Mouse (Mus musculus): ENCODE results near the gene Spa17. TPM values are rescaled to one million over a fixed set of nuclear protein-coding genes. Genes with fewer than 3 reads are reported as not detected.
A peak's percentile ranks its signal among the peaks of the same experiment; 100 is the strongest.

The Spa17 gene
- total RNA-seq (2021): 1 to 10 TPM; 1.9 to 2.2 TPM
- long read RNA-seq, experiment 1, partial matches to known transcripts: 1 of 1 reads
- long read RNA-seq, experiment 1, other reads (novel, unspliced or antisense): 0 of 1 reads
- long read RNA-seq, experiment 2, partial matches to known transcripts: 0 of 2 reads
- long read RNA-seq, experiment 2, other reads (novel, unspliced or antisense): 2 of 2 reads

DNA sequence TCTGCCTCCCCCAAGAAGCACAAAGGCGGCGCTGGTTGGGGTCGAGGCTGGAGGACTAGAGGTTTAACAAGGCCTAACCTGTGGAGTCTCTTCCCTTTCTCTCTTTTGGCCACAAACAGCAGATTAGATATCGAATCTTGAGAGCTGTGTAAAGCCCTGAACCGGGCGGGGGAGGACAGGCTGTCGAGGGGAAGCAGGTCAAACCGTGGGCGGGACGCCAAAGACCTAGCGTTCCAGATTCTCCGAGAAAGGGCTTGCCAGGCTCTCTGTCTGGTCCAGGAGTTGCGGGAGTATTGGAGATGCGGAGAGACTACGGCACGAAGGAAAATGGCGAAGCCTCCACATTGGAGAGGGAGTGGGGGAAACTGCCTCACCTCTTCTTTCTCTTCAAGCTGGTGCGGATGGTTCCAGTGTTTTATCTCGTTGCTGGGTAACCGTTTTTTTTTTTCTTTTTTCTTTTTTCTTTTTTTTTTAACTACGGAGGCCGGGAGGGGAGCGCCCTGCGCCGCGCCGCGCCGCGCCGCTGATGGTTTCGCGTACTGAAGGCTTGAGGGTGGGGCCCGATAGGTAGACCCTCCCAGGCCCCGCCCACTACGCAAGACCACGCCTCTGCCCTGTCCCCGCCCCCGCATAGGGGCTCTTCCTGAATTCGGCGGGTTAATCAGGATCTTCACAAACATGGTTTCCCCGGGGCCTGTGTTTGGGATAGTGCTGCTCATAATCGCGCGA, at the start of gene Spa17:
Spa17 (minus strand) TSS at position 541 of the 729 bp plus-strand sequence.
- intact Hi-C loops (cut with DNase I; ENCODE audit: low total_unique reads): no loop called here
- DNase-seq: peak; percentile 87

DNA sequence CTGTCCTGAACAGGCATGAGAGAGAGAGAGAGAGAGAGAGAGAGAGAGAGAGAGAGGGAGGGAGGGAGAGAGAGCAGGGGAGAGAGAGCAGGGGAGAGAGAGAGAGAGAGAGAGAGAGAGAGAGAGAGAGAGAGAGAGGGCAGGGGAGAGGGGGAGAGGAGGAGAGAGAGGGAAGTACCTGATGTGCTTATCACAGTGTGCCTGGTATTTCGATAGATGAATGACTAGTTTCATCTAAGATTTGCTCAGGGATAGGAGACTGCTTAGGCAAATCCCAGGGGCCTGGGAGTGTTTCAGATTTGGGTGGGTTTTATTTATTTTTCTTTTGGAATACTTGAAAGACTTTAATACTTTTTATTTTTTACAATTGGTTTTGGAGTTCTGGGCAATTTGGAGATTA, 49.7 kb upstream of the Spa17 start:
- DNase-seq: no peak
- intact Hi-C loops (cut with DNase I; ENCODE audit: low total_unique reads): no loop called here

DNA sequence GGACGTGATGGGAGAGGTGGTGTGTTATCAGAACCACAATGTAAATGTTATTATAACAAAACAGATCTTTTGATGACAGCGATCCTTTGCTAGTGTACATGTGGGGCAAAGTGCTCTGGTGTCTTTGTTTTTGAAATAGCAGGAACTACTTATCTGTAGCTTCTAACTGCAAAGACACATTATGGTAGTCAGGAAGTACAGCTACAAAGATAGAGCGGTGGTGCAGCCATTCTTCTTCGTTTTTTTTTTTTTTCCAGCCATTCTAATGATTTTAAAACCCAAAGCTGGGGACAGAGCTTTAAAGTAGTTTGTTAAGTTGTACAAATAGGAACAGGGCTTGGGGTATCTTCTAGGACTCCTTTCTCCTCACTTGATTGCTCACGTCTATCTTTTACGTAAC, 45.9 kb upstream of the Spa17 start:
- DNase-seq: no peak
- intact Hi-C loops (cut with DNase I; ENCODE audit: low total_unique reads): no loop called here

DNA sequence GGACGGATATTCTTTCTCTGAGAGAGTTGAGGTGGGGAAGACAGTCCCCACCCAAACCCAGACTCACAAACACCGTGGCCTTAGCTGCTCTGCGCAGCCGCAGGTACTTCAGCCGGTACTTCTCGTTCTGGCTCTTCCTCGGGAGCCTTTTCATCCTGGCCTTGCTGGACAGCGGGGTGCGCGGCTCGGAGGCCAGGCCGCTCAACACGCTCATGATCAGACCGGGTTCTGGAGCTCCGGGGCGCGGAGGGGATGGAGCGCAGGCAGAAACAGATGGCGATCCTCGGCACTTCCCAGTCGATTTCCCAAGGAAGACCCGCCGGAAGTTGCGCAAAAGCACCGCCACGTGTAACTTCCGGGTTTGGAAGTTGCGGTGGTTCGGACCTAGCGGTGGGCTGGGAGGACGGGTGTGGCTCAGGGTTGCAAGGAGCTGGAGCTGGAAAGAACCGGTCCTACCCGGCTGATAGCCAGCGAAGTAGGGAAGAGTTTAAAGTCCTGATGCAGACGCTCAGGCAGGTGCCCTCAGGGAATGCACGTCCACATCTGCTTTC, 43.5 kb upstream of the Spa17 start, which contains the start of gene Tbrg1:
Tbrg1 (minus strand) TSS at position 382 of the 551 bp plus-strand sequence.
- peak; percentile 84 for DNase-seq
- intact Hi-C loops (cut with DNase I; ENCODE audit: low total_unique reads): no loop called here

DNA sequence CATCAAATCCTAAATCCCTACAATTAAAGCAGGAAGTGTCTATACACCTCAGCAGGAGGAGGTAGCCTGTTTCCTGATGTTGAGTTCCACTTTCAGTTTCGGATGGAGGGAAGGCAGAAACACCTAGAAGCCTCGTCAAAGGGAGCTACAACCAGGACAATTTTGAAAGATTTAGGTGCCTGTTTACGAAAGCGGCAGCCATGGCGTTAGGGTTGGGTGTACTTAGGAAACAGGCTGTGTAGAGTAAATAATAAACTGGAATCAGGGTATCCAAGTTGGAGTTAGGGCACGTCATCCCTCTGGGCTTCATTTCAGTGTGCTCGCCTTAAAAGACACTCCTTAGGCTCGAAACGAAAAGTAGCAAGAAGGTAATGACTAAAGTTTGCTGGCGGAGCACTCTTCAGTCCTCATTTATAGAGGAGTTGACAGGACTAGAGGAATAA, 42.9 kb upstream of the Spa17 start:
- intact Hi-C loops (cut with DNase I; ENCODE audit: low total_unique reads): no loop called here
- DNase-seq: no peak

DNA sequence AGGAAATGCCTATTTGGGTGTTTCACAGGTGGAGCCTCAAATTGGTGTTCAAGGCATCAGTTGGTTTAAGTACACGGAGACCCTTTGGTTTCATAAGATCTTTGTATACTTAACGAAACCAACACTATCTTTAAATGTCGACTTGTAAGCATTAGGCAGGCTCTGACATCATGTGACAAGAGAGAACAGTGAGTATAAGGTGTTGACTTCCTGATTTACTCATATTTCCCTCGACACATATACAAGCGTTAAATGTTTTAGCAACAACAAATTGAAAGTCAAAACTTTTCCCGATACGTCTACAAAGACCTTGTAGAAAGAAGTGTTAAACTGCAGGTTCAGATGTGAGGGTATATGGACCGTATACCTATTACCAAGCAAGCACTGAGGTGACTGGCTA, 42.4 kb upstream of the Spa17 start:
- intact Hi-C loops (cut with DNase I; ENCODE audit: low total_unique reads): no loop called here
- no peak for DNase-seq

DNA sequence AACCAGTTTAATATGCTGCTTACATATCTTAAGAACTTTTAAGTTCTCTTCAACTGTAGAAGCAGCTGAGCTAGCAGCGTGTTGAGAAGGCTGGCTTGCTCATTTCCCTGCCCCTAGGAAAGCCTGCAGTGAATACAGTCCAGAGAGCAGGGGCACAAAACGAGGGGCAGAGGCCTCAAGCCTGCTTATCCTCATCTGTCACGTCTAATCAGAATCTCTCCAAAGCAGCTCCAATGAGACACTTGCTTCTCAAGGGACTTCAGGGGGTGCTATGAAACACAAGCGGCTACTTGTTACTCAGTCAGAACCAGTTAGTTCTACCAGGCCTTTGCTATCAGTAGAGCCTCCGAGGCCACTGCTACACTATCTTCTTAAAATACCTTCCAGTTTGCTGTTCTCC, 40.3 kb upstream of the Spa17 start:
- no peak for DNase-seq
- intact Hi-C loops (cut with DNase I; ENCODE audit: low total_unique reads): no loop called here

DNA sequence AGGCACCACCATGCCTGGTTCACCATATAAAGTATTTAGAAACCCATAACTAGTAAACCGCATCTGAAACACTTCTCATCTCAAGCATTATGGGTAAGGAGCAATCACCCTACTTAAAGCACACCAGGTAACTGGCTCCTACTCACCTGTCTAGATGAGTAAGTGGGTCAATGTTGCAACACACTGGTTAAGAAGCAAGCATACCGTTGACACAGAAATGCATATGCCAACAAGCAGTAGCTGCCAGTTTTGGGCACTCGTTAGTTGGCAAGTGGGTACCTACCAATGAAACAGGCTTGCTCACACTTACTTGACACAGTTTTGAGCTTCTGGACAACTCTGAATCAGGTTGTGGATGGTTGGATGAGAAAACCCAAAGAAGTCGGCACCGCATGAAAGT, 37.1 kb upstream of the Spa17 start:
- no peak for DNase-seq
- intact Hi-C loops (cut with DNase I; ENCODE audit: low total_unique reads): no loop called here

DNA sequence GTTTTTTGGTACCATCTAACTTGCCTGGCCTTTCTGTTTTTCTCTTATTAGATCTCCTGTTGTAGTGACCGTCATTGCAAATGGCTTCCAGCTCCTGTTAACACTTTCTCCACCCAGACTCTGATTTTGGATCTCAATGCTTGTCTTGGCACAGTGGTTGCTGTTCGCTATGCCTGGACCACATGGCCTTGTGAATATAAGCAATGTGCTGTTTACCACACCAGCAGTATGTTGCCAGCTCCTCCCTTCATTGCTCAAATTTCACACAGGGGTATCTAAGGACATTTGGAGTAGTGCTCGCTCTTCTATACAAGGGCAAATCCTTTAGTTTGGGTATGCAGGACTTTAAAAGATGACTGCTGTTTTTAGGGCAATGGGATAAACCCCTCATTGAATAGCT, 32.7 kb upstream of the Spa17 start:
- intact Hi-C loops (cut with DNase I; ENCODE audit: low total_unique reads): no loop called here

DNA sequence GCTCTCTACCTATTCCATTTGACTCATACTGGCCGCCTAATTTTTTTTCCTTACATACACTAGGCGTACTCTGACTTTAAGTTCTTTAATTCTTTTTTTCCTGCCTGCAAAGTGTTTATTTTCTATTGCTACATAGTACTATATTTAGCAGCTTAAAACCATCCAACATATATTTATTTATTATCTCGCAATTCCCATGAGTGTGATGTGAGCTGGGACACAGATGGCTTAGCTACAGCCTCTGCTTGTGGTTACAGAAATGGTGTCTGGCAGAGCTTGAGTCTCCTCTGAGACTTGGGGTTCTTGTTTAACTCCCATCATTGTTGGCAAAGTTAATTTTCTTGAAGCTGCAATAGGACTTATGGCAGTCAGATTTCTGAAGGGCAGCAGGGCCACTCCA, 25.2 kb upstream of the Spa17 start:
- intact Hi-C loops (cut with DNase I; ENCODE audit: low total_unique reads): no loop called here
- DNase-seq: no peak

More for the DNA sequence above, 32.7 kb upstream of the Spa17 start:
- no peak for DNase-seq

DNA sequence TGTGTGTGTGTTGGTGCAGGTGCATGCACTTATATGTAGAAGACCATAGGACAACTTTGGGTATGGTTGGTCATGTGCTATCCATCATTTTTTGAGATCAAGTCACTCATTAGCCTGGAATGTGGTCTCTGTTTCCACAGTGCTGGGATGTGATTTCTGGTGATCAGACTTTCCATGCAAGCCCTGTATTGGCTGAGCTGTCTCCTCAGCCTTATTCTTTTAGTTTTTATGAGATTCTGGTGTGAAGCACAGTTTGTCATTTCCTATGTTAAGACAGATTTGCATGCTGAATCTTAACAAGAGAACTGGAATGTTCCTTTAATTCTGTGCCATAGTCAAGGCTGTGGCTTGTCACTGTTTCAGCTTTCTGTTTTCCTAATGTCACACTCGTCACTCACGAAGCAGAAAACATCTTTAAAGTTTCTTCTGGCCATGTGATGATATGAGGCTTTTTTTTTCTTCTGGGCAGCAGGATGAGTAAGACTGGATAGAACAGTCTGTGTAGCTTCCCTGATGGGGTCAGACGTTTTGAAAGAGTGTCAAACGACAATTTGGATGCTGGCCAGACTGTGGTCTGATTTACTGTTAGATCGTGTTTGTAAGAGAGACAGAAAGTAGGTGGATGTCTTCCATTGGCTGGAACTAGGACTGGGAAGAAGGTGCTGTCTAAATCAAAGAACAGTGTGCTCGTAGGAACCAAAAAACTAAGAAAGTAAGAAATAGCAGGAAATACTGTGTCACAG, 23.4 kb upstream of the Spa17 start:
- intact Hi-C loops (cut with DNase I; ENCODE audit: low total_unique reads): no loop called here
- no peak for DNase-seq

DNA sequence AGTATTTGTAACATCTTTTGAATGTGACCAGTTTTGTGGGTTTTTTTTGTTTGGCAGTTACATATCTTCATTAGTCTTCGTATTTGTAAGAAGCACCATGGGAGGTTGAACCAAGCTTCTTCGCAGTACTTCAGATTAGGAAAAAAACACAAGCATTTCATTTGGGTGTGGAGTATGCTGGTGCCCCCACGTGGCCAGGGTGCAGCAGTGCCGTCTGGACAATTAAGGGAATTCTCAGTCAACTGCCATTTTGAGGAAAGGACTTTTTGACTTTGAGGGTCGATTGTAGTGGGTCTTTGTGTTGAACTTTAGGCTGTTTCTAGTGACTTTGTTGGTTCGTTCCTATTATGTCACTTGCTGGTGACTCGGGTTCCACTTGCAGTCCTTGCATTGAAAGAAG, 22.8 kb upstream of the Spa17 start:
- intact Hi-C loops (cut with DNase I; ENCODE audit: low total_unique reads): no loop called here
- peak; percentile 22 for DNase-seq

DNA sequence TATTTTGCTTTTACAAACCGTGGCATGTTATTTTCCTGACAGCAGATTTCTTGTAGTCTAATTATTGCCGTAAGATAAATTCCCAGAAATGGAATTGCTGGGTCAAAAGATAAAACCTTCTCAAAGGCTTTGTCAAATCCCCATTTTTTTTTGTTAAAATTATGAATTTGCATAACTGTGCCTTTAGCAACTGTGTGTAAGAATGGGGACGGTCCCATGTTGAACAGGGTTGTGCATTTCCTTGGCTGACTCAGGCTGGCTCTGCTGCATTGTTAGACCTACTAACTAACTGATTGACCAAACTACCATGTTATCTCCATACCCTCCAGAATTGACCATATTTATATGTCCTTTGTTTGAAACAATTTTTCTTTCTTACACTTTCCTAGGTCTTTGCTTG, 20.7 kb upstream of the Spa17 start:
- intact Hi-C loops (cut with DNase I; ENCODE audit: low total_unique reads): loop anchor here (5.0 kb wide), 1 partner anchor 202 kb away; the partner anchor contains the start of gene Robo3
- no peak for DNase-seq

DNA sequence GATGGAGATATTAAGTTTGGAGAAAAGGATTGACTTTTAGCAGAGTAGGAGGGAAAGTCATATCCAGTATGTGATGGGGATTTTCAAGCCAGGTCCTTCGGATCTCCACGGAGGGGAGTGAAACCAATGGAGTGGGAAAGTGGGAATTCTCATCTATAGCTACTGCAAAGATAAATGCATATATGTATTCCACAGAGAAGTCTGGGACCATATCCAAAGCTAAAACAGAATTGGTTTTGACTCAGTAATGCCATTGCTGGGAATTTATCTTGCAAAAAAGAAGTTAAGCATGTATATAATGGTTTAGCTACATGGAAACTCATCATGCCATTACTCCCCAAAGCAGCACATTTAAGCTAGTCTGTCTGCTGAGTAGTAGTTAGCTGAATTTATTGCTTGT, 18.8 kb upstream of the Spa17 start:
- DNase-seq: no peak
- intact Hi-C loops (cut with DNase I; ENCODE audit: low total_unique reads): loop anchor here (5.0 kb wide), 1 partner anchor 200 kb away; the partner anchor contains the start of gene Robo3

DNA sequence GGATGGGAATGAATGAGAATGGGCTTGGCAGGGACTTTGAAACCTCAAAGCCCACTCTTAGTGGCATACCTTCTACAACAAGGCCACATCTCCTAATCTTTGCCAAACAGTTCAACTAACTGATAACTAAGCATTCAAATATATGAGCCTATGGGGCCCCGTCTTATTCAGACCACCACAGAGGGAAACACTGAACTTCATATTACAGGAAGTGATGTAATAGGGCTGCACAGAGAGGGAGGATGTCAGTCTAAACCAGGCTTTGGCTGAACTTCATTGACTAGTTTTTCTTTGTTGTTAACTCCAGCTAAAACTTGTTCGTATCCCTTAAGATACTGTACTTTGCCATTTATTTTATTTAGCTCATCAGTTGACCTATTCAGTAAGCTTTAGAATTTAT, 16.4 kb upstream of the Spa17 start:
- intact Hi-C loops (cut with DNase I; ENCODE audit: low total_unique reads): loop anchor here (5.0 kb wide), 2 partner anchors 173 to 198 kb away; partner anchors contain the start of gene Robo3
- DNase-seq: no peak

DNA sequence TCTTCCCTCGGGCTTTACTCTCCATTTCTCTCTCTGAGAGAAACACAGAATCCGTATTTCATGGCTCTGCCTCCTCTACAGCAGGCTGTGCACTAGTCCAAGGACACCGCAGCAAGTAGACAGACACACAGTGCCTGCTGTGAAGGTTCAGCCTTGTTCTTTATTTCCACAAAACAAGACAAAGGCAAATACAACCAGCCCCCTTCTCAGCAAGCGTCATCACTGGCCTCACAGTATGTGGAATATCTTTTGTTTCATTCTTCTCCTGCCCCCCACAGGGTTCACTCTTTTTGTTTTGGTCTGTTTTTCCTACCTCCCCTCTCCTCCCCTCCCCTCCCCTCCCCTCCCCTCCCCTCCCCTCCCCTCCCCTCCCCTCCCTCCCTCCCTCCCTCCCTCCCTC, 15.1 kb upstream of the Spa17 start:
- DNase-seq: no peak
- intact Hi-C loops (cut with DNase I; ENCODE audit: low total_unique reads): loop anchor here (5.0 kb wide), 1 partner anchor 171 kb away; no protein-coding TSS in a partner anchor

DNA sequence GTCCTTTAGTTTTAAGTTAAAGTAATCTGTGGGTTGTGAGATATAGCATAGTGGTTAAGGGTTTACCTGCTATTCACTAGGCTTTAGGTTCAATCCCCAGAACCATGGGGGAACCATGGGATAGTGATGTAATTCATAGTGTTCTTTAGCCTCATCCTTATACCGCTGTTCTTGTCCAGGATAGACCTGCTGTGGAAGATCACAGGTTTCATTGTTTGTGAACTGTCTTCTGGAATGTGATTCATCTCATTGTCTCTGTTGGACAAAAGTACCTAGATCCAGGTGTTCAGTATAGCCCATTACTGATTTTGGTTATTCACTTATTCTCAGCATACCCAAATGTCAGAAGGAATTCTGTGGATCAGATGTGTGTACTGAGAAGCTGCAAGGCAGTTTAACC, 13.7 kb upstream of the Spa17 start:
- no peak for DNase-seq
- intact Hi-C loops (cut with DNase I; ENCODE audit: low total_unique reads): loop anchor here (5.0 kb wide), 1 partner anchor 170 kb away; no protein-coding TSS in a partner anchor

DNA sequence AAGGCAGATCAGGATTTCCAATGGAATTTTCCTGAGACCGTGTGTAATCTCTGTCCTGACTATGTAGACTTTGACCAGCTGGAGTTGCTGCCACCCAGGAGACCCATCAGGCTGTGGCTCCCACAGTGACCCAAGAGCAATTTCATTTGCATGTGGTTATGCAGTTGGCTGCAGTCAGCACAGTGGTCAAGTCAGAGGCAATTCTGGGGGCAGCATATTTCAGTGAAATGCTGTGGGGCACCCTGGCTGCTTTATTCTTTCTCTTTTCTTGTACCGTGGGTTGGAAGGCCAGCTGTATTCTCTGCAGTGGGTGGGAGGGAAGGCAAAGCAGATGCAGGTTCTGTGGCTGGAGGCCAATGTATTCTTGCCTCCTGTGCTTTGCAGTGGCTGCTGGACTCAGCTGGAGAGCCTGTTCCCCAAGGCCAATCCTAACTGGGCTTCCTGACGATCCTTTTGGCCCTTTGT, 12.6 kb upstream of the Spa17 start:
- intact Hi-C loops (cut with DNase I; ENCODE audit: low total_unique reads): loop anchor here (5.0 kb wide), 1 partner anchor 169 kb away; no protein-coding TSS in a partner anchor
- peak; percentile 18 for DNase-seq

DNA sequence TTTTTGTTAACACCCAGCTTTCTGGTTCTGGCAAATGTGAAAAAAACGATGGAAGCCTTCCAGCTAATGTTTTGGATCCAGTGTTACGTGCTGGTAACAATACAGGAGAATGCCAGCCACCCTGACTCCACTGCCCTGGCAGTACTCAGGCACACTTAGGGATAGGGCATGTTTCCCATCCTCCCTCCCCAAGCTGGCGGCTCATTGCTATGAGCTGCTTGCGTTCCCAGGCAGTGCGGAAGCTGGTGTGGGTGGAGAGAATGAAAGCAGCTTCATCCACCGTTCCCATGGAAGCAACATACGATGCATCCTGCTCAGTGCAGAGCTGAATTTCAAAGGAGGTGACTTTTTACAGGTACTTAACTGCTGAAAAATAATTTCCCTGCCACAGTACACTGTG, 12.1 kb upstream of the Spa17 start:
- intact Hi-C loops (cut with DNase I; ENCODE audit: low total_unique reads): loop anchor here (5.0 kb wide), 1 partner anchor 168 kb away; no protein-coding TSS in a partner anchor
- DNase-seq: peak; percentile 9

DNA sequence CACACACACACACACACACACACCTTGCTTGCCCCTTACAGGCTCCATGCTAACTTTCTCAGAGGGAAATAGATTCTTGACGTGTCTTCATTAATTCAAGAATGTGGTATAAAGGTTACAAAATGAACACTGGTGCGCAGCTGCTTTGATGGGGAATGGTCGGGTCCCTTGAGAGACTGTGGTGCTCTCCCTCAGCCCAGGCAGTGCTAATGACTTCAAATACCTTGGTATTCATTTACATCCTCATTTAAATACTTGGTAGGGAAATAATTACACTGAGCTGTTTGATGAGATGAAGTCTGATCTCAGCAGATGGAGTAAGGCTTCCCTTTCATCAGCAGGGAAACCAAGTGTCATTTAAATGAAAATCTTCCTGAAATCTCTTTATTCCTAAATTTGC, 11.6 kb upstream of the Spa17 start:
- intact Hi-C loops (cut with DNase I; ENCODE audit: low total_unique reads): loop anchor here (5.0 kb wide), 1 partner anchor 168 kb away; no protein-coding TSS in a partner anchor

More for the DNA sequence above, 11.6 kb upstream of the Spa17 start:
- DNase-seq: no peak

Measured in gastrocnemius, postnatal 14 days (tissue).